Mouse (Mus musculus) embryonic fibroblast, embryonic 13.5 days (primary cell): ENCODE data around the gene Iqcf1.

Experiments
- CTCF ChIP-seq: IDR thresholded peaks from 2 replicates; pipeline ENCODE4 v1.5.1; 2011; ENCODE audit warnings: mild to moderate bottlenecking, control low read depth, low read length, moderate library complexity, borderline replicate concordance; ENCODE audit not compliant: insufficient read depth
- POLR2A ChIP-seq: IDR thresholded peaks from 2 replicates; pipeline ENCODE4 v1.6.1; 2011; ENCODE audit warnings: low read depth, mild to moderate bottlenecking, control low read depth, low read length, moderate library complexity

DNA sequence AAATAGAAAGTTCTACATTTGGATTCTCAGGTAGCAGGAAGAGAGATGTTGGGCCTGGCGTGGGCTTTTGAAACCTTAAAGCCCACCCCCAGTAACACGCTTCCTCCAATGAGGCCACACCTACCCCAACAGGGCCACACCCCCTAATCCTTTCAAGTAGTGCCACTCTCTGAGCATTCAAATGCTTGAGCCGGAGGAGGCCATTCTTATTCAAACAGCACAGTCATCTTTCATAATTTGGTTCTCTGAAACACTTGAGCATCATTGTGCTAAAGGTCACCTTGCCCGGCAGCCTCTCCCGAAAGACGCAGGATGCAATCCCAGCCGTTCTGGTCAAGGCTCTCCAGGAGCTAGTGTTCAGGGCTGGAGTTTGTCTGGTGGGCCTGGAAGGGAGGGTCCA is 34.5 kb downstream of the Iqcf1 start:
- no peak for TF ChIP-seq CTCF
- no peak for TF ChIP-seq POLR2A
